Mouse (Mus musculus): ENCODE data around the gene L3mbtl1.
"Not testable (repeated sequence)": the region's sequence is repeated elsewhere in the genome, so short reads cannot be mapped to it uniquely, and the experiment has no call there.

Gene L3mbtl1

GRCm38 (mm10) chr2:162943148-162943846 lies at the start of gene L3mbtl1:
Gene L3mbtl1, plus strand, starts transcription at chr2:162943472.
- DNase-seq, result no peak

DNA sequence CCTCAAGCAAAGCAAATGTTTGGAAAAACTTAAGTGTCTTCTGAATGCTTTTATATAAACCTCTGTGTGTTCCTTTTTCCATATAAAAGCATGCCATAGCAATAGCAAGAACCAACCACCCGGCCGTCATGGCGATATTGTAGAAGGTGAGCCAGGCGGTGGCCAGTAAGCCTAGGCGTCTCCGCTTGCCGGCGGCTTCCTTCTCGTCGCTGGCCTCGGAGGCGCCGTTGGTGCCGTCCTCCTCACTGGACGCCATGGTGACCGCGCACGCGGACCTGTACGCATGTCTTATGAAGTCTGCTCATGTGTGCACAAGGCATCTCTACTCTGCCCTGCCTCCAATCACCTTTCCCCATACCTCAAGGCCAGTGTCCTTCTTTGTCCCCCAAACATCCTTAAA lies 44.0 kb upstream of the L3mbtl1 start:
- not testable (repeated sequence) for DNase-seq

GRCm38 (mm10) chr2:162899880-162900589 lies 43.2 kb upstream of the L3mbtl1 start:
- no peak for DNase-seq

DNA sequence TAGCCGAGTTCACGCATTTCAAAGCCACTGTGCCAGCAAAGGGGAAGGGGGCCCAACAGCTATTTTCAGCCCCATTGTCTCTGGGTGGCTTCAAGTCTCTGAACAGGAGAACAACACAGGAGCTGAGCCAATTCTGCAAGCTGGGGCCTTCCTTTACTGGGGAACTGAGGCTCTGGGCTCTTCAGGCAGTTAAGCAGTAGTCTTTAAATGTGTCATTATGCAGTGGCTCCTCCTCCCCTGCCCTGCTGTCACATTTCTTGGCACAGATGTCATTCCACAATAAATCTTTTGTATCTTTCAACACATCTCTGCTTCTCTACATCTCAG lies 42.7 kb upstream of the L3mbtl1 start:
- no peak for DNase-seq

- no peak for DNase-seq
Measured at GRCm38 (mm10) chr2:162905902-162906301, 37.4 kb upstream of the L3mbtl1 start.

DNA sequence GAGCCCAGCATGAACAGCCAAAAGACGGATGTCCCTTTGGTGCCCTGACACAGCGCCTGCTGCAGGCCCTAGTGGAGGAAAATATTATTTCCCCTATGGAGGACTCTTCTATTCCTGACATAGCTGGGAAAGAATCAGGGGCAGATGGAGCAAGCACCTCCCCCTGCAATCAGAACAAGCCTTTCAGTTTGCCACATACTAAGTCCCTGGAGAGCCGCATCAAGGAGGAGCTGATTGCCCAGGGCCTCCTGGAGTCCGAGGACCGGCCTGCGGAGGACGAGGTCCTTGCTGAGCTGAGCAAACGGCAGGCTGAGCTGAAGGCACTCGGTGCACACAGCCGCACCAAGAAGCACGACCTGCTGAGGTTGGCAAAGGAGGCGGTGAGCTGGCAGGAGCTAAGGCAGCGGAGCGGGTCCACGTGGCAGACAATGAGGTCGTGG lies 35.2 kb upstream of the L3mbtl1 start:
- DNase-seq, result no peak

GRCm38 (mm10) chr2:162914040-162914439 lies 29.2 kb upstream of the L3mbtl1 start:
- no peak for DNase-seq

DNA sequence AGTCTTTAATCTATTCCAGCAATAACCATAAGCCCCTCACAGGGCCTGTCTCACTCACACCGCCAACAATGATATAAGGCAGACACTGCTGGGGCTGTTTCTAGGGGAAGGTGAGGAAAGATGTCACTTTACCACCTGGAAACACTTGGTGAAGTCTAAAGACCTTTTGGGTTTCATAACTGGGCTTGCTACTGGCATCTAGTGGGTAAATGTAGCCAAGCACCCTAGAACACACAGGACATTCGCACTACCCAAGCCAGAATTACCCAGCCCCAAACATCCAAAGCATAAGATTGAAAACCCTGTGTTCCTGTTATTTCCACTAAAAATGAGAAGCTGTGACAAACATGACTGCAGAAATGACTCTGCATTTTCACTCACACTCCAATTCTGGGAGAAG lies 28.8 kb upstream of the L3mbtl1 start:
- DNase-seq, result no peak

- no peak for DNase-seq
Measured at GRCm38 (mm10) chr2:162919926-162920325, 23.3 kb upstream of the L3mbtl1 start.

DNA sequence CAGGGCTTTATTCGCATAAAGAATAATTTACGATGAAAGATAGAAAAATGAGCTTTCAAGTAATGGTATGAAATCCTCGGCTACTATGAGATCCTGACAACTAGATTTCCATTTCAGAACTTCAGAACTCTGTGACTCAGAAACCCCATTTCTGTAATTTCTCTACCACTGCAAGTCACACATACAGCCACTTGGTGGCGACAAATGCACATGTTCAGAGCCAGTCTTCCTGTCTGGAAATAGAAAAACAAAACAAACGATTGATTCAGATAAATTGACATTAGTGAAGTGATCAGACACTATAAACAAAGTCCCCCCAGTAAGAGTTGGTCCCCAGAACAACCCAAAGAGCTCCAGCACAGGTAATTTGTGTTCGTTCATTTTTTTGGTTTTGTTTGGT lies 21.1 kb upstream of the L3mbtl1 start:
- peak; percentile 61 for DNase-seq

DNA sequence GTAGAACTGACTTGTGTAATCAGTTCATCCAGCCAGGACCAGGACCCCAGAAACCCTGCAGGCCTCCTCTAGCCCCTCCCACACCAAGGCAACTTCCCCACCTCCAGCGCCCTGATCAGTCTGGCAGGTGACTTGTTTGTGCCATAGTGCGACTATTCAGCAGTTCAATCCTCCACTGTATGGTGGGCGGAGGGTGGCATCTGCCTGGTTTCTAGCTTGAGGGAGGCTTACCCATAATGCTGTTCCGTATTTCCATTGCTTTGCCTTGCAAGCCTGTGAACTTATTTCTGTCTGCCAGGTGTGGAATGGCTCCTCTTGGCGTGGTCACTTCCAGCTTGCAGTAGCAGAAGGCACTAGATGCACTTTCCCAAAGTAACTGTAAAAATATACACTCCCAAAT lies 20.4 kb upstream of the L3mbtl1 start:
- no peak for DNase-seq

GRCm38 (mm10) chr2:162924126-162924525 lies 19.1 kb upstream of the L3mbtl1 start:
- no peak for DNase-seq

DNA sequence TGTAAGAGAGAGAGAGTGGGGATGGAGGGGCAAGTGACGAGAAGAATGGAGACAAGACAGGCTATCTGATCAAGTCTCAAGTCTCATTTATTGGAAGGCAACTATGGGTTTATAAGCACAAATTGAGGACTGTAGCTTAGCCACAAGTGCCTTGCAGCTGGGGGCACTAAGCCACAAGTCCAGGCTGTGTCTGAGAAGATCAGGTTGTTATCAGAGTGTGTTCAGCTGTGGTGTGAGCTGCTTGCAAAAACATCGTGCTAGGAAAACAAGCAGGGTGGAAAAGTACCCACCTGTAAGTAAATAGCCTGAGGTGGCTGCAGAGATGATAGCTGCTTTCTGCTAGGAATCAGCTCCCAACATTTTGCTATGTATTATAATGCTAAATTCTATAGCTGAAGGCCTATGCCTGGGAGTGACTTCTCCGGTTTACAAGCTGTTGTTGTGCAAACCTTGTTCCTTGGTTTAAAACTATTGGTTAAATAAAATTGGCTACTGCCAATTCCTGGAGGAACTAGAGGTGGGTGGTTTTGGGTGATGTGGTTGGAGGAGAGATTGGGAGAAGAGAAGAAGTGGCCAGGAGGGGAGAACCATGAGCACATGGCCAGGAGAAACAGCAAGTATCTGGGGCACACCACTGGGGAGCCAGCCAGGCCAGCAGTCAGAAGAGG lies 15.2 kb upstream of the L3mbtl1 start:
- no peak for DNase-seq

- no peak for DNase-seq
Measured at GRCm38 (mm10) chr2:162929704-162930103, 13.6 kb upstream of the L3mbtl1 start.

- DNase-seq, result no peak
Measured at GRCm38 (mm10) chr2:162930516-162931122, 12.7 kb upstream of the L3mbtl1 start.

GRCm38 (mm10) chr2:162931123-162931673 lies 12.1 kb upstream of the L3mbtl1 start, which contains the start of gene Srsf6:
Gene Srsf6, plus strand, starts transcription at chr2:162931528.
- DNase-seq, result peak; percentile 92

- peak; percentile 68 for DNase-seq
Measured at GRCm38 (mm10) chr2:162931674-162932650, 11.3 kb upstream of the L3mbtl1 start.

GRCm38 (mm10) chr2:162932706-162933105 lies 10.6 kb upstream of the L3mbtl1 start:
- DNase-seq, result no peak

- DNase-seq, result no peak
Measured at GRCm38 (mm10) chr2:162934421-162934820, 8.9 kb upstream of the L3mbtl1 start.

- no peak for DNase-seq
Measured at GRCm38 (mm10) chr2:162935700-162936099, 7.6 kb upstream of the L3mbtl1 start.

- no peak for DNase-seq
Measured at GRCm38 (mm10) chr2:162939562-162939961, 3.7 kb upstream of the L3mbtl1 start.

- no peak for DNase-seq
Measured at GRCm38 (mm10) chr2:162943931-162944330, 659 bp downstream of the L3mbtl1 start.
